Mouse (Mus musculus) mouse trophoblast stem cell (cell line): ENCODE measurements around the gene Shisa5.

ENCODE experiments used
- in situ Hi-C, 2 experiments: fragments of 300-500 bp; cut with MseI, MboI; formaldehyde crosslinking; loops; 2 replicates in 1 of 2; 3 replicates in 1 of 2; pipeline ENCODE4 v1.15.1; 2025

The Shisa5 gene

DNA sequence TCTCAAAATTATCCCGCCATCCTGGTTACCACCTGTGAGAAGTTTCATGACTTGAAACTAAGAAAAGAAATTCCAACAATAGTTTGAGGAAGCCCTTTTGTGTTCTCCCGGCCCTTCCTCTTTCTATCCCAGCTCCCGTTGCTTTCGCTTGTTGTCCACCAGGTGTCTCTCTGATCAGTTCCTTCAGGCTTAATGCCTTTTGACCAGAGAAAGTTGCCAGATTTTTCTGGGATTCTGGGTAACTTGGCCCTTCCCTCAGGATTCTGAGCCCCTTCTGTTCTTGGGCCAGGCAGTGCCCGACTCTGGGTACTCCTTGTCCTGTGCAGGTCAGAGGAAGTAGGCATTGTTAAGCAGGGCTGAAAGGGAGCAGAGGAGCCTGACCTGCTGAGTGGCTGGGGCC lies 49.6 kb downstream of the Shisa5 start:
- in situ Hi-C loops, result loop anchor here (5.0 kb wide), 1 partner anchor 34 kb away; no protein-coding TSS in a partner anchor

DNA sequence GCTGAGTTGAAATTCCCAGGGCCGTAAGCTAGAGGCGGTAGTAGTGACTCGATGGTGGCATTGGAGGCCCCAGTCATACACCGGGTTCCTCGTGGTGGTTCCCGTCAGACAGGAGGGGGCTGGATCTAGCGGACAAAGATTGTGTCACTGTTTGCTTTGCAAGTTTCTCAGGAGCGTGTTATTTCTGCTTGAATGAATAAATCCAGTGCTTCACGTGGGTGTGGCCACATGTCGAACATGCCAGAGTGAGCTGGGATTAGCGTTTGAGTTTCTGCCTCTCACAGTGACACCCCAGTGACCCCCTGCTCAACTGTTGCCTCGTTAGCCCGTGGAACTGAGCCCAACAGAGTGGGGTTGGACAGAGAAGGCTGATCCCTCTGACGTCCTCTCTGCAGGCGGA lies 52.1 kb downstream of the Shisa5 start:
- in situ Hi-C loops, result no loop called here

DNA sequence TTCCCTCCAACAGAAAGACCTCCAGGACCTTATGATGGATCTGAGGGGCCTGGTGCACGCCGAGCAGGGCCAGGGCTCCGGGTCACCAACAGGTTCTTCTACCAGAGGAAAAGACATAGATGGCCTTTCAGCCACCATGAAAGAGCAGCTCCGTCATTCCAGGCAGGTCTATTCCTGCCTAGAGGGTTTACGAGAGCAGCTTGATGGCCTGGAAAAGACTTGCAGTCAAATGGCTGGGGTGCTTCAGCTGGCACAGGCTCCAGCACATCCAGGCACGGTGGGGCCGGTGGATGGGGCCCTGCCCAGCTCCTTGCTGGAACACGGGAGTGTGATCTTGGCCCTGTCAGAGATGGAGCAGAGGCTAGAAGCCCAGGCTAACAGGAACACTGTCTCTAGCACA lies 53.4 kb downstream of the Shisa5 start:
- in situ Hi-C loops, result no loop called here

DNA sequence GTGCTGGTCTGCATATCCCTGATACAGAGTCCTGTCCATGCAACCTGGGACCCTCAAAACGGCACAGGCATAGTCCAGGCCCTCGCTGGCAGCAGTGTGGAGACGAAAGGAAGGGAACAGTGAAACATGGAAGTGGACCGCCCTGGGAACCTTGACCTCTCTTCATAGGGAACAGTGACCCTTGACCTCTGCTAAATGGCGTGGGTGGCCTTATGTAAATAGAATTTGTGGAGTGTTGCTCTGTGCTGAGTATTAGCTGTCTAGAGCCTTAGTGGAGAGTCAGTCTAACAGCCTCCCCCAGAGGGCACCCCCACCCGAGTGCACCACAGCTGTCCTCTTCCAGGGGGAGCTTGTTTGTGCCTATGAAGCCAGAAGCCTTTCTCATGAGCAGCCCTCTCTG lies 54.4 kb downstream of the Shisa5 start:
- in situ Hi-C loops, result no loop called here

DNA sequence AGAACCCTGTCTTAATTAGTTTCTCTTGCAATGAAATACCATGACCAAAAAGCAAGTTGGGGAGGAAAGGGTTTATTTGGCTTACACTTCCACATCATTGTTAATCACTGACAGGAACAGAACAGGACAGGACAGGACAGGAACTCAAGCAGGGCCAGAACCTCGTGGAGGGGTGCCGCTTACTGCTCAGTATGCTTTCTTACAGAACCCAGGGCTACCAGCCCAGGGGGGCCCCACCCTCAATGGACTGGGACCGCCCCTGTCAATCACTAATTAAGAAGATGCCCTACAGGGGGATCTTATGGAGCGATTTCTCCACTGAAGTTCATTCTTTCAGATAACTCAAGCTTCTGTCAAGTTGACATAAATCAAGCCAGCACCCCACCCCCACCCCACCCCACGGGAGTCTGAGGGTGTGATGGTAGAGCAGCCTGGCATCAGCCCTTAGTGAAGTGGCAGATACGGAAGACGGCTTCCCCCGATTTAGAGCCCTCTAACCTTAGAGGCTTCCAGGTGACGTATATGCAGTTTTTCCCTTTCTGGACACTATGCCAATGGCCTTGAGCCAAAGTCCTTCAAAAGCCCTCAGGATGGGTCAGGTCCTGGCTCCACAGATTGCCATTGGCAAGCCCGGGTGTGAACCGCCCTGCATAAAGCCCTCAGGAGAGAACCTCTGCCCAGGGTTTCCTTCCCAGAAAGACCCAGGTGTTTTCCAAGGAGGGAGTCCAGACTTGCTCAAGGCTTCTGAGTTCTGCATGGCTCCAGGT lies 55.6 kb downstream of the Shisa5 start:
- in situ Hi-C loops, result no loop called here

DNA sequence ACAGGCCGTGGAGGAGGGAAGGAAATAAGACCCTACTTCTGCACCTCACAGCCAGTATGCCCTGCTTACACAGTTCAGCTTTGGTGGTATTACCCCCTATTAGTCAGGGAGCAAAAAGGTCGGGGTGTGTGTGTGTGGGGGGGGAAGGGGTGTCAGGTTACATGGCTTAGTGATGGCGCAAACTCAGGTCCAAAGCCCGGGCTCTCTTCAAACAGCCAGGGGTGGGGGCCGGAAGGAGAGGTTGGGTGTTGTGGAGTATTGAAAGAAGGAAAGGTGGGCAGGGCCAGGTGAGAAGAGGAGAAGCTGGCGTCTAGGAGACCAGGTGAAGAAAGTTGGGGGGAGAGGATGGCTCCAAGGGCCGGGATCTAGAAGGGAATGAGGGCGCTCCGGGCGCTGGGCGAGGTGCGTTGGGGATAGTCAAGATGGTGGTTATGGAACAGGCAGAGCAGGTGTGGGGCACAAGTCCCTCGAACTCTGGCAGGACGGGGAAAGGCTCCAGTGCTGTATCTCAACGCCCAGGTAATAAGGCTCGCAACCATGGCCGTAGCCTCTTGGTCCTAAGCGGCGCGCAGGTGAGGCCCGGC lies 56.3 kb downstream of the Shisa5 start:
- in situ Hi-C loops, result no loop called here

DNA sequence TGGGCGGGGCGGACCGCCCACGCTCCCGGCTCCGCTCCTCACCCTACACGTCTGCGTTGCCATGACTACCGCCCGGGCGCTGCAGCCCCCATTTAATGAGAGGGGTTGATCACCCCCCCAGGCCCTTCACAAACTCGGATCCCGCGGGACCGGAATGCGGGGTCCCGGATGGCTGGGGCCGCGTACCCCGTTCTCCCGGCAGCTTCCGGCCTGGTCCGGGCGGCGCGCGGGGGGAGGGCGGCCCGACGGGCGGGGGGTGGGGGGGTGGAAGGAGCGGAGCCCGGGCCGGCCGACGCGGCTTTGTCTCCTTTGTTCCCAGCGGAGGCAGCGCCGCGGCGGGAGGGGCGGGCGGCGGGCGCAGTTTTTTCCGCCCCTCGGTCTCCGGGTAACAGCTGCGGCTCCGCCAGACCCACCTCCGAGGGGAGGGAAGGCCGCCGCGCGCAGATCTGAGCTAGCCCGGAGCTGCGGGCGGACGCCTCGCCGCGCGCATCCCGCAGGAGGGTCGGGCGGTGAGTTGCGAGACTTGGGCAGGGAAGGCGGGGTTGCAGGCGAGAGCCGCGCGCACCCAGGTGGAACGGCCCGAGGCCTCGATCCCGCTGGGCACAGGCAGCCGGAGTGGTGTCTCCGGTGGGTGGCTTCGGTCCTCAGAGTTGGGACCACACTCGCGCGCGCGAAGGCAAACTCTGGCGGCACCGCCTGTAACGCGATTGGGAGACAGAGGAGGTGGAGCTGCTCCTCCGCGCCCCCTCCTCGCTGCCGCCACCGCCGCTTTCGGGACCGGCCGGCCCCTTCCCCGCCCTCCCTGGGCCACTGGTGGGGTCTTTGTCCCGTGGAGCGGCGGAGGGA lies 57.0 kb downstream of the Shisa5 start, which contains the start of gene Plxnb1:
TSS of gene Plxnb1 (plus strand) at position 253 of the 846 bp plus-strand sequence.
- in situ Hi-C loops, result no loop called here

DNA sequence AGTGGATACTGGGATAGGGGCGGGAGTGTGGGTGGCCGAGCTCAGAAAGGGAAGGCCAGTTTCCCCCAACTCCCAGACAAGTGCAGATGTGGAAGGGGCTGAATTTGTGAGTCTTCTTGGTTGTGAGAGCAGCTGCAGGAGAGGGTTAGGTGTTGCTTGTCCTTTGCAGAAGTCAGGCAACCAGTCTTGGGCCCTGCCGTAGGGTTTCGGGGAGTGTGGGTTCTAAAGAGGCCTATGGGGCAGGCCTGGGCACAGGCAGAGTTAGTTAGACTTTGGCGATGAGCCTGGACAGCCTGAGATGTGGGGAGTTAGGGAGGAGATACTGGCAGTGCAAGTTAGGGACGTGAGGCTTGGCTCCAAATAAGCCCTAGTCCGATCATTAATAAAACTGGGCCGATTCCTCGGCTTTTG lies 57.9 kb downstream of the Shisa5 start:
- in situ Hi-C loops, result no loop called here

DNA sequence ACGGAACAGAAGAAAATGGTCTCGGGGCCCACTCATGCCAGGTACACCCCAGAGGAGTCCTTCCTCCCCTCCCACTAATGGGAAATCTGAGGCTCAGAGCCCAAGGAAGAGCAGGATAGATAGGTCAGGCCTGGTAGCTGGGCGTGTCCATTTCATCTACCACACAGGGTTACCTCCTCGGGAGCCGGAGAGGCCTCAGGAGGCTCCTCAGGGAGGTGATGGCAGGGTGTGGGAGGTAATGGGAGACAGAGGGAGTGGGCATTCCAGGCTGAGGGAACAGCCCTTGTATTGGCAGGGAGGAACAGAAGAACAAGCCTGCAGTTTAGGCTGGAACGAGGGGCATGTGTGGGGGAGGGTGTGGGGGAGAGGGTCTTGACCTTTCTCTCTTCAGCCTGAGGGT lies 58.5 kb downstream of the Shisa5 start:
- in situ Hi-C loops, result no loop called here

DNA sequence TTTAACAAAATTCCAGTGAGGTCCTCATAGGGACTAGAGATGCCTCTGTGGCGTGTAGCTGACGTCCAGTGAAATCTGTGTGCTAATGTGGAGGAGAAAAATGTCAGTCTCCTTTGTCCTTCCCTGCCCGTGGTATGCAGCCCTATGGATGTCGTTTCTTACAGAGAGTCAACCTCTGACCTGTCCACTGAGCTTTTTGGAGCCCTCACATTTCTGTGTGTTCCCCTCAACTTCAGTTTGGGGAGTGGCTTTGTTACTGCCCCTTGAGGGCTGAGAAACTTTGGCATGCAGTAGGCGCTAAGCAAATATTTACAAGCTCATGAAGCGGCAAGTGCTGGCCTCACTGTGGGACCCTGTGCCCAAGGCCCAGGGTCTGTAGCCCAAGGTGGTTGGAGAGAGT lies 58.9 kb downstream of the Shisa5 start:
- in situ Hi-C loops, result no loop called here

DNA sequence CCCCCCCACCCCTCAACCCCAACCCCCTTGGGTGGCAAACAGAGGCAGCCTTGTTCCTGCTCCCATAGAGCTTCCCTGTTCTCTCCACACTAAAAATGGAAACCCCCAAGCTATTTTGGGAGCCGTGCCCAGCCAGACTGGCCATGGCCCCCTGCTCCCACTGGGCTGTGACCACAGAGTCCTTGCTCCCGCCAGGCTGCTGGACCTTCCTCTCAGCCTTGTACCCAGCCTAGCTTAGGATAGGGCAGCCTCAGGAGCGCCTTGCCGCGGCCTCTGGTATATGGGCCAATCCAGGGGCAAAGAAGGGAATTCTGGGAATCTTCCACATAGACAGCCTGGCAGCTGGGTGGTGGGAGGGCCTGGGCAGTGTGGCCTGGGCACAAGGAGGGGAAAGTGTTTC lies 59.5 kb downstream of the Shisa5 start:
- in situ Hi-C loops, result no loop called here

DNA sequence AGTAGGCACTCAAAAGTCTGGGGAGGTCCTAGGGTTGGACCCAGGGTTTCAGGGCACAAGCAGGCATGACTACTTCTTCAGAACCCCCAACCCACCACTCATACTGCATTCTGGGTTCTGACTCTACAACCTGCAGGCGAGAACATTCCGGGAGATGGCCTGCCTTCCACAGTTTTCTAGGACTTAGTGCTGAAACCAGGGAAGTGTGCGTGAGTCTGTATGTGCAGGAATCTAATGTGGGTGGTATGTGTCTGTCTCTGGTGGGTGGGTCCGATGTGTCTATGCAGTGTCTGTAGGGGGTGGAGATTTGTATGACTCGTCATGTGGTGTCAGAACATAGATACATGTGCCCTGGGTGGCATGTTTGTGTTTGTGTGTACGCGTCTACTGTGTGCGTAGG lies 60.0 kb downstream of the Shisa5 start:
- in situ Hi-C loops, result no loop called here

DNA sequence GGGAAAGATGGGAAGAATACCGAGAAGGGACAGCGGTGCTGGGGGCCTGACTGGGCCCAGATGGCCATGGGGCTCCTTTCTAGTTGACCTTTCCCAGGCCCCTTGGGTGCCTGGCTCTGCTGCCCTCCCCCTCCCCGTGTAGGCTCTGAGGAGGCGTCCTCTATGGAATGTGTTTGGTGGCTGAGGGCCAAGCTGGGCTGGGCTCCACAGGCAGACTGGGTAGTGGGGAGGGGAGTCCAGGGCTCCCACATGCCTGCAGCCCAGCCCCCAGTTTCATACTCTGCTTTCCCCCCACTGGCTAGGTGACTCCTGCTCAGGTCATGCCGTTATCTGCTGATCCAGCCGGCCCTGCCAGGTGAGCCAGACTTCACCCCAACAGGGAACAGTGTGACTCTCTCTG lies 60.6 kb downstream of the Shisa5 start:
- in situ Hi-C loops, result no loop called here

DNA sequence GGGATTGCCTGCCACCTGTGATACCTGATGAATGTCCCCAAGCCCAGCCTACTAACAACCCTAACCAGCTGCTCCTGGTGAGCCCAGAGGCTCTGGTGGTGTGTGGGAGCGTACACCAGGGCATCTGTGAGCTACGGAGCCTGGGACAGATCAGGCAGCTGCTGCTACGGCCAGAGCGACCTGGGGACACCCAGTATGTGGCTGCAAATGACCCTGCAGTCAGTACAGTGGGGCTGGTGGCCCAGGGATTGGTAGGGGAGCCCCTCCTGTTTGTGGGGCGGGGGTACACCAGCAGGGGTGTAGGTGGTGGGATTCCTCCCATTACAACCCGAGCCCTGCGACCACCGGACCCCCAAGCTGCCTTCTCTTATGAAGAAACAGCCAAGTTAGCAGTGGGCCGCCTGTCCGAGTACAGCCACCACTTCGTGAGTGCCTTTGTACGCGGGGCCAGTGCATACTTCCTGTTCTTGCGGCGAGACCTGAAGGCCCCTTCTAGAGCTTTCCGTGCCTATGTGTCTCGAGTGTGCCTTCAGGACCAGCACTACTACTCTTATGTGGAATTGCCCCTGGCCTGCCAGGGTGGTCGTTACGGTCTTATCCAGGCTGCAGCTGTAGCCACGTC lies 62.1 kb downstream of the Shisa5 start:
- in situ Hi-C loops, result no loop called here

DNA sequence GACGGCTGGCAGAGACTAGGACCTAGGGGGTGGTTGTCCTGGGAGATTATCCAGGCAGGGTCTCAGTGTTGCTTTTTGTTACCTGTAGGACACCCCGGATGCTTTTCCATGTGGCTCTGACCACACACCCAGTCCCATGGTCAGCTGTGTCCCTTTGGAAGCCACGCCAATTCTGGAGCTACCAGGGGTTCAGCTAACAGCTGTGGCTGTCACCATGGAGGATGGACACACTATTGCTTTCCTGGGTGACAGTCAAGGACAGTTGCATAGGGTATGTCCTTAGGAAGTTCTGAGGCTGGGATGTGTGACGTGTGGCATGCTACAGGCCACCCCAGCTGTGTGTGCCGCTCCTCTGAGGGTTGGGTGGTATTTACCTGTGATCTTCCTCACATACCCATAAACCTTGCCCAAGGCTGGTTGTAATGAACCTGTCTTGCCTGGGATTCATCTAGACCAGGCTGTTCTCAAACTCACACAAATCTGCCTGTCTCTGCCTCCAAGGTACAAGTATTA lies 63.6 kb downstream of the Shisa5 start:
- in situ Hi-C loops, result no loop called here

DNA sequence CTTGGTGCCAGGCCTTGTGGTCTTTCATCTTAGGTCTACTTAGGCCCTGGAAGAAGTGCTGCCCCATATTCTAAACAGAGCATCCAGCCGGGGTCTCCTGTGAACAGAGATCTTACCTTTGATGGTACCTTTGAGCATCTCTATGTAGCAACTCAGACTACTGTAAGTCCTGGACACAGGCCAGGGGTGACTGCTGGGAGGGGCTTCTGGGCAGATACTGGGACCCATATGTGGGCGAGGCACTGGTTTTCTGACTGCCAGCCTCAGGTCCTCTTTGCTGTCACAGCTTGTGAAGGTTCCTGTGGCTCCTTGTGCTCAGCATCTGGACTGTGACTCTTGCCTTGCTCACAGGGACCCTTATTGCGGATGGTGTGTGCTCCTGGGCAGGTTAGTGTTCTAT lies 64.2 kb downstream of the Shisa5 start:
- in situ Hi-C loops, result no loop called here

DNA sequence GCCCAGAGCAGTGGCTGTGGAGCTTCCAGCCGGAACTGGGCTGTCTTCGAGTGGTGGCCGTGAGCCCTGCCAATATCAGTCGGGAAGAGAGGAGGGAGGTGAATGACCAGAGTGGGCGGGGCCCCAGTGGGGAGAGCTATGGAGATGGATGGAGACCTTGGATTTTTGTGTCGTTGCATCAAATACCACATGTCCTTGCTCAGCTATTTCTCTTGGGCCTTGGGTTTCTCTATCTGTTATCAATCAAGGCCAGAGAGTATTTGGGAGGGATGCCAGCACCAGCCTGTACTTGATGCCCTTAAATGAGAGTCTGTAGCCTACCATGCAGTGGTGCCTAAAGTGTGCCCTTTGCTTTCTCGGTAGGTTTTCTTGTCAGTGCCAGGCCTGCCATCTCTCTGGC lies 64.9 kb downstream of the Shisa5 start:
- in situ Hi-C loops, result no loop called here

DNA sequence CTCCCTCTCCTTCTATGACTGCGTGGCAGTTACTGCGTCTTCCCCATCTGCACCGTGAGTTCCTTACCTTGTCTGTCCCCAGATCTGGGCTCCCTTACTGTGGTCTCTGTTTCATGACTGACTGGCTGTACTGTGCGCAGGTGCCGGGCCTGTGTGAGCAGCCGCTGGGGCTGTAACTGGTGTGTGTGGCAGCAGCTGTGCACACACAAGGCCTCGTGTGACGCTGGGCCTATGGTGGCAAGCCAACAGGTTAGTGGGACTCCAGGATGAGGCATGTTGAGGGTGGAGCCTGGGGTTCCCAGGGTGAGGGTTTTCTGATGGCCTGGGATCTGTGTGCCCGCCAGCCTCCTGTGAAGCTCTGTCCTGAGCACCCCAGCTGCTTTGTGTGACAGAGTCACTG lies 65.7 kb downstream of the Shisa5 start:
- in situ Hi-C loops, result no loop called here

DNA sequence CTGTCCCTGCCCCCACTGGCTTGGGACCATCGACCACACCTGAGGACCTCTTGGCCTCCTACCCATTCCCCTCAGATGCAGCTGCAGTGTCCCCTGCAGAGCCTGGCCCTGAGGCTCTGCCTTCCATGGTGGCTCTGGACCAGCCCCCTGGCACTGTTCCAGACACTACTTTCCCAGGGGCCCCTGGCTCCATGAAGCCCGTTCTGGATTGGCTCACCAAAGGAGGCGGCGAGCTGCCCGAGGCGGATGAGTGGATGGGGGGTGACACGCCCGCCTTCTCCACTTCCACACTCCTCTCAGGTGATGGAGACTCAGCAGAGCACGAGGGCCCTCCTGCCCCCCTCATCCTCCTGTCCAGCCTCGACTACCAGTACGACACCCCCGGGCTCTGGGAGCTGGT lies 66.6 kb downstream of the Shisa5 start:
- in situ Hi-C loops, result no loop called here

DNA sequence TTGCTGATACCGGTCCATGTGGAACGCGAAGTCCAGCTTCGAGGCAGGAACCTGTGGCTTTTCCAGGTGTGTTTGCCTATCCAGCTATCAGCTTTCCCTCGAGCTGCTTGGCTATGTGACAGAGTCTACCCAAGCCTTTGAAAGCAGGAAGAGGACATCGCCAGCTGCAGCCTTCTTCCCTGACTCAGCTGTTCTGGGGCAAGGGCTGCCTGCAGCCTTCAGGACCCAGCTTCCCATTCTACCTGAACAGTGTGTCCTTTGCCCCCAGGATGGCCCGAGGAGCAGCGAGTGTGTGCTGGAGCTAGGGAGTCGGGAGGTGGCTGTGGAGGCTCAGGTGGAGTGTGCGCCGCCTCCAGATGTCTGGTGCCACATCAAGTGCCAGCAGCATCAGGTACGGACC lies 67.3 kb downstream of the Shisa5 start:
- in situ Hi-C loops, result no loop called here

DNA sequence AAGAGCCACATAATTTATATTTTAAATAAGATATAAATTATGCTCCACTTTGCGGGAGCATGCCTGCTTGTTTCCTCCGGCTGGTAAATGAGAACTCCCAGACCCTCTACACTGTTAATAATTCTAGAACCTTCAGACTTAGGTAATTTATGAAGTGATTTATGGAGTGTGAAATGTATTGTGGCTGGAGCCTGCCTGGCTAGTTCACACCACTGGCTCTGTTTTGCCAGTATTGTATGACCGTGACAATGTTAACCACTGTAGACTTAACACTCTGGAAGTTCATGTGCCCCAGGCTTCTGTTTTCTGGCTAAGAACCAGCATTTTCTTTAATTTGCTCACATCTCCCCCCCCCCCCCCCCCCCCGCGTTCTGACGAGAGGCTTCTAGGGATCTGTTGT lies 69.0 kb downstream of the Shisa5 start:
- in situ Hi-C loops, result no loop called here
